Mouse (Mus musculus) neural tube, embryonic 11.5 days (tissue): Measurements from ENCODE around the gene Cers6. TPM values are rescaled to one million over a fixed set of nuclear protein-coding genes. Genes with fewer than 3 reads are reported as not detected.
A peak's percentile ranks its signal among the peaks of the same experiment; 100 is the strongest.

Experiments
- ATAC-seq: fragments of 200-750 bp; cut with Nextera tagmentation; 2 replicates; pipeline ENCODE4 v1.8.0; 2017; ENCODE audit warnings: moderate number of reproducible peaks, mild to moderate bottlenecking, moderate TSS enrichment, moderate library complexity; ENCODE audit not compliant: insufficient read depth, low FRiP score, low TSS enrichment
- DNase-seq: peaks from one replicate; pipeline ENCODE4 v3.0.0-alpha.2; 2015; ENCODE audit warnings: low spot score
- H3K27ac ChIP-seq: fragments of 300-500 bp; sonication (generic); 2 replicates; pipeline ENCODE4 v1.5.1; 2014; ENCODE audit warnings: low read depth, mild to moderate bottlenecking, low read length
- H3K27me3 ChIP-seq: fragments of 300-500 bp; sonication (generic); 2 replicates; pipeline ENCODE4 v1.6.1; 2014; ENCODE audit warnings: mild to moderate bottlenecking, low read length, mixed read lengths; ENCODE audit not compliant: control insufficient read depth, insufficient read depth
- H3K36me3 ChIP-seq: fragments of 300-500 bp; sonication (generic); 2 replicates; pipeline ENCODE4 v1.6.1; 2014; ENCODE audit warnings: mild to moderate bottlenecking, low read length, moderate library complexity, mixed read lengths; ENCODE audit not compliant: control insufficient read depth, insufficient read depth
- H3K4me1 ChIP-seq: fragments of 300-500 bp; sonication (generic); 2 replicates; pipeline ENCODE4 v1.6.1; 2014; ENCODE audit warnings: low read length, mixed read lengths; ENCODE audit not compliant: control insufficient read depth, insufficient read depth
- H3K4me2 ChIP-seq: fragments of 300-500 bp; sonication (generic); 2 replicates; pipeline ENCODE4 v1.6.1; 2014; ENCODE audit warnings: low read depth, mild to moderate bottlenecking, moderate library complexity
- H3K4me3 ChIP-seq: fragments of 300-500 bp; sonication (generic); 2 replicates; pipeline ENCODE4 v1.5.1; 2014; ENCODE audit warnings: low read depth, low read length
- H3K9ac ChIP-seq: fragments of 300-500 bp; sonication (generic); 2 replicates; pipeline ENCODE4 v1.6.1; 2014; ENCODE audit warnings: mild to moderate bottlenecking, low read length
- H3K9me3 ChIP-seq: fragments of 300-500 bp; sonication (generic); 2 replicates; pipeline ENCODE4 v1.6.1; 2016; ENCODE audit warnings: low read length; ENCODE audit not compliant: control insufficient read depth
- WGBS: fragments of 180-500 bp; shearing (Covaris S2); extraction: QIAGEN DNeasy Blood & Tissue Kit; methylation state at CpG from one replicate; pipeline ENCODE4 v1.1.7; 2014; 5-methylcytosine and 5-hydroxymethylcytosine counted together
- polyA plus RNA-seq: library from polyadenylated mRNA; unstranded; fragments of >200 nt; fragmentation: Nextera tagmentation; extraction: Ambion mirVana; gene quantifications from 2 replicates; pipeline ENCODE4 v1.2.1, GENCODE M21; 2014

Gene Cers6
- polyA plus RNA-seq, 1 experiment from 2014 or later: 64.9 TPM

DNA sequence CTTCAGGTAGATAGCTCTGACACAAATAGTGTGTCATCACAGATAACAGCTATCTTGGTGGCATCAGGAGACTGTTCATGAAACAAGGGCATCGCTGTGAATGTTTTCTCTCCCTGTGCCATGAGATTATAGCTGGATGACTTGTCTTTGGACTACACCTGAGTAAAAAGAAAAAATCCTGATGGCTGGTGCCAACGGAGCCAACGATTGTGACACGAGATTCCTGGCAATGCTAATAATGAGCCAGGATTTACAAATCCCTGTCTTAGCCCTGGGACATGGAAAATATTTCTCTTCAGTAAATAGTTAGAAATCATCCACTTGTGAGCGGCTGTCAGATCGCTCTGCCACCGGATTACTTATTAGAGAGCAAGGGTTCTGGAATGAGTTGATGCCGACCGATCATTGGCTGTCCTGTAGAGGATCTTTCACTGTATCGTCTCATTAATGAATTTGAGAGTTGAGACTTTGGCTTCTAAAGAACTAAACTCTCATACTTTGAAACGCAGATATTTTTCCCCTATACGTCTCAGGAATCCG is 157.9 kb downstream of the Cers6 start:
- Histone ChIP-seq H3K27me3 (no peaks in the 10 kb centered on the region), H3K27ac (no peak overlapping the region), H3K4me1 (no peaks in the 10 kb centered on the region; the same call in 1 of the 2 replicates), H3K9me3 (no peaks in the 10 kb centered on the region), H3K4me3 (no peak overlapping the region), H3K36me3 (no peaks in the 10 kb centered on the region), H3K4me2 (no peak overlapping the region), H3K9ac (no peak overlapping the region)
- ATAC-seq (no peak), DNase-seq (no peak)
- WGBS: 91% methylated on average over 13 of the region's 13 CpGs

DNA sequence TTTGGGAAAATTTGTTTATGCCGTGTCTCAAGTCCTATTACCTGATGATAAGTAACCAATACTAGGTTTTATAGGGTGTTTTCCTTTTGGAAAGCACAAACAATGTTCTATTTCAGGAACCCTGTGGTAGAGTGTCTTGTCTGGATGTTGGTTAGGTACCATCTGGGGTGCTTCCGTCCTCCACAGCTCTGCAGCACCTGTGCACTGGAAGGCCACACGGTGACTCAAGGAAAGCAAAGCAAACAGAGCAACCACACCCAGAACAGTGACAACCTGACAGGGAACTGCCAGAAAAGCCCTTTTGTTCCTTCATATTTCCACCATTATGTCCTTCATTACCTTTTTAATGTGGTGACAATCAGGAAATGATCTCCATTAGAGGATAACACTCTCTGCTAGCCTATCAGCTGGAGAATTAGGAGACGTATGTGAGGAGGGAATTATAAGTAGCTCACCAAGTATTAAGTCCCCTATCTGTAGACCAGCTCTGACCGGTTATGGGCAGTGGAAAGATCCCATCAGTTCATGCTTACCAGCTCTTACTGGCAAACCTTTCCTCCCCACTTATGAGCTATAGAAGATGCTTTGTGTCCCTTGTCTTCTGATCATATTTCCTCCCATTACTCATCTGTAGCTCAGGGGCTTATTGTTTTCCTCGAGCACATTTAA is 158.7 kb downstream of the Cers6 start:
- no peaks in the 10 kb centered on the region for H3K36me3 ChIP-seq
- DNase-seq (no peak), ATAC-seq (no peak)
- H3K4me3 ChIP-seq: no peak overlapping the region
- no peak overlapping the region for H3K4me2 ChIP-seq
- WGBS: 82% methylated on average over 6 of the region's 6 CpGs
- no peak overlapping the region for H3K9ac ChIP-seq
- H3K4me1 ChIP-seq: no peaks in the 10 kb centered on the region; the same call in 1 of the 2 replicates
- no peaks in the 10 kb centered on the region for H3K27me3 ChIP-seq
- H3K9me3 ChIP-seq: no peaks in the 10 kb centered on the region
- no peak overlapping the region for H3K27ac ChIP-seq

DNA sequence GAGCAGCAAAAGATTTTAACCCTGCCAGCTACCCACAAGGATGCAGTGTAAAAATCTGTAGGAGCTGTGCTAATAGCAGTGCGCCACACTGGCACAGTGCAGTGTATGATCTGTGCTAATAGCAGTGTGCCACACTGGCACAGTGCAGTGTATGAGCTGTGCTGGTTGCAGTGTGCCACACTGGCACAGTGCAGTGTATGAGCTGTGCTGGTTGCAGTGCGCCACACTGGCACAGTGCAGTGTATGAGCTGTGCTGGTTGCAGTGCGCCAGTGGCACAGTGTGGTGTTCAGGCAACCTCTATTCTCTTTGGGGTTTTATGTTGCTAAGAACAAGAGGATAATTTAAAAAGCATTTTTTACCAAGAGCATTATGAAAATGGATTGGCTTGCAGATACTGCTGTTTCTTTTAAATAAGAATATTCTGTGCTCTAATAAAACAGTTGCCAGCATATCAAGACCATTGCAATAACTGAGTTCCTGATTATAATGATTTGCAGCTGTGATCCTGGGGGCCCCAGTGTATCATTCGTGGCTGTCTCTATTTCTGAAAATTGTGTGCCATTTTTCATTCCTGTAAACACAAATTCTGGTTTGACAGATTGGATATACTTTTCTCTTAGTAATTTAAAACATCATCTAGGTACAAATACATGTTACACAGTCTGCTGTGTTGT is 159.5 kb downstream of the Cers6 start:
- Histone ChIP-seq H3K9ac (no peak overlapping the region), H3K27ac (no peak overlapping the region), H3K4me1 (no peaks in the 10 kb centered on the region; the same call in 1 of the 2 replicates), H3K36me3 (no peaks in the 10 kb centered on the region), H3K4me2 (no peak overlapping the region), H3K4me3 (no peak overlapping the region), H3K27me3 (no peaks in the 10 kb centered on the region), H3K9me3 (no peaks in the 10 kb centered on the region)
- no peak for ATAC-seq
- 83% methylated on average over 4 of the region's 4 CpGs for WGBS
- no peak for DNase-seq

GRCm38 (mm10) chr2:69021516-69021915 is 160.3 kb downstream of the Cers6 start:
- H3K27me3 ChIP-seq: no peaks in the 10 kb centered on the region
- no peak overlapping the region for H3K4me3 ChIP-seq
- no peak overlapping the region for H3K9ac ChIP-seq
- H3K4me2 ChIP-seq: no peak overlapping the region
- no peak for ATAC-seq
- no peaks in the 10 kb centered on the region for H3K36me3 ChIP-seq
- H3K4me1 ChIP-seq: no peaks in the 10 kb centered on the region; the same call in 1 of the 2 replicates
- H3K9me3 ChIP-seq: no peaks in the 10 kb centered on the region
- DNase-seq: peak; percentile 19
- H3K27ac ChIP-seq: no peak overlapping the region
- 33% methylated on average over 4 of the region's 4 CpGs for WGBS

GRCm38 (mm10) chr2:69024856-69025255 is 163.6 kb downstream of the Cers6 start:
- no peaks in the 10 kb centered on the region; the same call in 1 of the 2 replicates for H3K4me1 ChIP-seq
- H3K9ac ChIP-seq: no peak overlapping the region
- no peak overlapping the region for H3K4me2 ChIP-seq
- no peak for DNase-seq
- H3K27me3 ChIP-seq: no peaks in the 10 kb centered on the region
- 91% methylated on average over 2 of the region's 2 CpGs for WGBS
- no peaks in the 10 kb centered on the region for H3K36me3 ChIP-seq
- H3K4me3 ChIP-seq: no peak overlapping the region
- no peak overlapping the region for H3K27ac ChIP-seq
- ATAC-seq: no peak
- H3K9me3 ChIP-seq: no peaks in the 10 kb centered on the region

GRCm38 (mm10) chr2:69032562-69032961 is 171.3 kb downstream of the Cers6 start:
- H3K9ac ChIP-seq: no peak overlapping the region
- no peaks in the 10 kb centered on the region for H3K9me3 ChIP-seq
- no peak overlapping the region for H3K27ac ChIP-seq
- 78% methylated on average over 2 of the region's 2 CpGs for whole genome bisulfite sequencing
- no peak for DNase-seq
- H3K4me1 ChIP-seq: peaks cover 2% of the 10 kb centered on the region; the same call in 1 of the 2 replicates
- H3K4me2 ChIP-seq: no peak overlapping the region
- no peak for ATAC-seq
- no peaks in the 10 kb centered on the region for H3K27me3 ChIP-seq
- no peak overlapping the region for H3K4me3 ChIP-seq
- no peaks in the 10 kb centered on the region for H3K36me3 ChIP-seq

DNA sequence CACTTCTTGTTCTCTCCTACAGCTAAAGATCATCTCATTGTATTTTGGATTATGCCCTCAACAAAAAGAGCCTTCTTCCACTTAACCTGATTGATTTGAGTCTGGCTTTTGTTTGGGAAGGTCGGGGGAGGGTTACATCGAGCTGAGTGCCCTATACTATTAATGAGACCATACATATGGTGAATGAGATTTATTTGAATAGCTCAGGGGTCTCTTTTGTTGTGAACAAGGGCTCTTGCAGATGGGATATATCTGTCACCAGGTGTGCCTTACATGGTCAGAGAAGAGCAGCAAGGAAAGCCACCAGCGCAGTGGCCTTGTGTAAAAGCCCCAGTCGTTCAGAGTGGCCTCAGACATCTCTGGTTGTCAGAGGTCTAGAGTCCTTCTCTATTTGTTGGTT is 174.2 kb downstream of the Cers6 start:
- H3K9me3 ChIP-seq: no peaks in the 10 kb centered on the region
- WGBS: 12% methylated on average over 4 of the region's 4 CpGs
- H3K27ac ChIP-seq: no peak overlapping the region
- DNase-seq (peak; percentile 43), ATAC-seq (peak; percentile 76; the same call in 1 of the 2 replicates)
- no peak overlapping the region for H3K9ac ChIP-seq
- H3K4me3 ChIP-seq: no peak overlapping the region
- H3K4me2 ChIP-seq: no peak overlapping the region
- no peaks in the 10 kb centered on the region for H3K27me3 ChIP-seq
- no peaks in the 10 kb centered on the region for H3K36me3 ChIP-seq
- H3K4me1 ChIP-seq: peaks cover 2% of the 10 kb centered on the region; the same call in 1 of the 2 replicates

- H3K4me3 ChIP-seq: no peak overlapping the region
- H3K9me3 ChIP-seq: no peaks in the 10 kb centered on the region
- DNase-seq (no peak), ATAC-seq (no peak)
- H3K27me3 ChIP-seq: no peaks in the 10 kb centered on the region
- no peaks in the 10 kb centered on the region for H3K36me3 ChIP-seq
- WGBS: 87% methylated on average over 2 of the region's 2 CpGs
- no peak overlapping the region for H3K9ac ChIP-seq
- no peak overlapping the region for H3K27ac ChIP-seq
- H3K4me2 ChIP-seq: no peak overlapping the region
- H3K4me1 ChIP-seq: peaks cover 2% of the 10 kb centered on the region; the same call in 1 of the 2 replicates
Measured at GRCm38 (mm10) chr2:69037362-69037761, 176.1 kb downstream of the Cers6 start.
